Mouse (Mus musculus) limb, embryonic 10.5 days (tissue): ENCODE data around the gene B4galt5. TPM values are rescaled to one million over a fixed set of nuclear protein-coding genes. Genes with fewer than 3 reads are reported as not detected.

ENCODE experiments used
- DNase-seq: peaks from one replicate; pipeline ENCODE4 v3.0.0-alpha.2; 2017; ENCODE audit warnings: low spot score
- H3K27ac ChIP-seq: fragments of 300-500 bp; sonication (generic); 2 replicates; pipeline ENCODE4 v1.5.1; 2016; ENCODE audit warnings: mild to moderate bottlenecking
- H3K27me3 ChIP-seq: fragments of 300-500 bp; sonication (generic); 2 replicates; pipeline ENCODE4 v1.6.1; 2016; ENCODE audit warnings: low read depth, mild to moderate bottlenecking; ENCODE audit not compliant: poor library complexity, severe bottlenecking
- H3K36me3 ChIP-seq: fragments of 300-500 bp; sonication (generic); 2 replicates; pipeline ENCODE4 v1.6.1; 2016; ENCODE audit warnings: mild to moderate bottlenecking, moderate library complexity
- H3K4me1 ChIP-seq: fragments of 300-500 bp; sonication (generic); 2 replicates; pipeline ENCODE4 v1.6.1; 2016
- H3K4me3 ChIP-seq: fragments of 300-500 bp; sonication (generic); 2 replicates; pipeline ENCODE4 v1.5.1; 2016; ENCODE audit warnings: mild to moderate bottlenecking, moderate library complexity
- H3K9me3 ChIP-seq: fragments of 300-500 bp; sonication (generic); replicated peaks from 2 replicates; pipeline ENCODE4 v1.6.1; 2016; ENCODE audit warnings: mild to moderate bottlenecking
- WGBS: fragments of 180-500 bp; shearing (Covaris S2); methylation state at CpG from one replicate; pipeline ENCODE4 v1.1.7; 2016; 5-methylcytosine and 5-hydroxymethylcytosine counted together
- polyA plus RNA-seq: library from polyadenylated mRNA; unstranded; fragments of >200 nt; fragmentation: Nextera tagmentation; extraction: Ambion mirVana; gene quantifications from 2 replicates; pipeline ENCODE4 v1.2.1, GENCODE M21; 2016

Gene B4galt5
- polyA plus RNA-seq, 1 experiment from 2014 or later = 11.3 TPM

DNA sequence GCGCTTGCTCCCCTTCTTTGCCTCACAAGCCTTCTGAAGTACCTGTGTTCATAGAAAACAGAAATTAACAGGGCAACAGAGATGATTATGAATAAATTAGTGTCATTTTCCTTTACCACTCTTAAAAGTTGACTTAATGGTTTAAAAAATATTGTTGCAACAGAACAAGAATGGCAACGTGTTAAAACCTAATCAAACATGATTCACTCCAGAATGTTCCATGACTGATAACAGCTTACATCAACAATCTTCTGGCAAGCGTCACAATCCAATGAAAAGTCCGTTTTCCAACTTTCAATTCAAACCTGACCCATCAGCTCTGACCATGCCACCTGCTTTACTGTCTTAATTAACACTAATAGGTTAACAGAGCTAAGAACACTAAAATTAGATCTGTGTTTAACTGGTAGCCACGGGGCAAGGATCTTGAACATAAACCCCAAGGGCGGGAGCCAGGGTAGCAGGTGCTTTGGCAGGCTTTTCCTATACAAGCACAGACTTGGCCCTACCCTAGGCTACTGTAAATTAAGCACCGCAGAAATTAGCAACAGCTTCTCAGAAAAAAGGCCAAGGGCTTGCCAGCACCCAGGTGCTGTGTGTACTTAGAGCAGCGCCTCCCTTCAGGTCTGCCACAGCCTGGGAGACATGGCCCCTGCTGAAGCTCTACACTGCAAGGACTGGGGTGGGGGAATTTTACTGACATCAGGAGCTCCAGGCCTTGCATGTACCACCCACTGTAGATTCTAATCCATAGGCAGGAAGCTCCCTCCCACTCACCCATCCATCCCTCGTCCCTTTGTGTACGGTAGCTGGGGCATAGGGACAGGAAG, 12.4 kb downstream of the B4galt5 start:
- no peak for DNase-seq
- Histone ChIP-seq H3K4me1 (peaks cover 32% of the 10 kb centered on the region), H3K27ac (no peak overlapping the region), H3K4me3 (no peak overlapping the region), H3K27me3 (no peaks in the 10 kb centered on the region), H3K36me3 (no peaks in the 10 kb centered on the region), H3K9me3 (no peaks in the 10 kb centered on the region)
- 79% methylated on average over 10 of the region's 10 CpGs for WGBS

DNA sequence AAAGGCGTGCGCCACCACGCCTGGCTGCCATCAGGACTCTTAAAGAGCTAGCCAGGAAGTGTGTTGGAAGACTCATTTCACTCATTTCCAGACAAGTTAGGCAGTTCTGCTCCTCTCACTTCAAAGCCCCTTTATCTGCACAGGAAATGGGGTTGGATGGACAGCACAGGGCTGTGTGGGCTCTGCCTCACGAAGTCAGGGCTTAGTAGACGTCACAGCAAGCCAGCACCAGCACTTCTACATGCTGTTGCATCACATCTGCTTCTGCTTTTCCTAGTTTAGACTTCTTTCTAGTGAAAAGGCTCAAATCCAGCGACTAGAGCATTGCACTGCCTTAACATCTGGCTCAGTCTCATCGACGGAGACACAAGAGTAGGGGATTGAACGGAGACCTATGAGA, 13.9 kb downstream of the B4galt5 start:
- Histone ChIP-seq H3K4me1 (peaks cover 46% of the 10 kb centered on the region), H3K9me3 (no peaks in the 10 kb centered on the region), H3K4me3 (no peak overlapping the region), H3K27me3 (no peaks in the 10 kb centered on the region), H3K36me3 (no peaks in the 10 kb centered on the region), H3K27ac (no peak overlapping the region)
- 75% methylated on average over 9 of the region's 9 CpGs for WGBS
- DNase-seq = no peak

DNA sequence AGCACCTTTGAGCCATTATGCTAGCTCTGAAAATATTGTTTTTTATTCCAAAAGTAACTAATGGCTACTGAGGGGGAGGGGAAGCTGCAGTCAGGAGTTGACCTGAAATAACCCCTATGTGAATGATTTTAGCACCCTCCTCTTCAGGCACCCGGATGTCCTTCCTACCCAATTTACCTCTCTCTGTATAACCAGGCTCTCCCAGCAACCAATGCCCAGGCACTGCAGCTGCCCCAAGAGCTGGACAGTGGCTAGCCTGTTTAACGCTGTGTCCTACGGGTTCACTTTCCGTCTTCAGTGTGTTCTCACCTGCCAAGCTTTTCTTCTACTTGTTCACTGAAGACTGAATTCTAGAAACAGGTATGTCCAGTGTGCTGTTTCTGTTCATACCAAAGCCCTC, 14.7 kb downstream of the B4galt5 start:
- 87% methylated on average over 4 of the region's 4 CpGs for WGBS

DNA sequence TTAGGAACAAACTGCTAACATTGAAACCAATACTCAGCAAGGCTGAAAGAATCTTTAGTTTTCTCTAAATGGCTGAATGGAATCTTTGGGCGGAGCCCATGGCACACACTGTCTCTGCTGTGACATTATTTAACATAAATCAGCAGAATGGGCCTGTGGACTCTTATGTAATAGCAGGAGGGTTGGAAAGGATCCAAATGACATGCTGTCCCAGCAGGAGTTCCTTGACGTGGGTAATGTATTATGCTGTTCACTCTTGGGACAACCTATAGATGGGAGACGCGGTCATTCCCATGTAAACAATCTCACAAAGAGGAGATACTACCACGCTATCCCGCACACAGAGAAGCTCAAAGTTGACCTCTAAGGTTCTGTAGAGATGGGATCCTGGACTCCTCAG, 15.5 kb downstream of the B4galt5 start:
- peaks cover 48% of the 10 kb centered on the region for H3K4me1 ChIP-seq
- no peaks in the 10 kb centered on the region for H3K36me3 ChIP-seq
- WGBS = 94% methylated on average over 6 of the region's 6 CpGs
- H3K27ac ChIP-seq = no peak overlapping the region
- H3K9me3 ChIP-seq = no peaks in the 10 kb centered on the region
- no peaks in the 10 kb centered on the region for H3K27me3 ChIP-seq
- no peak overlapping the region for H3K4me3 ChIP-seq
- no peak for DNase-seq

More for the DNA sequence above, 14.7 kb downstream of the B4galt5 start:
- H3K4me1 ChIP-seq = peaks cover 48% of the 10 kb centered on the region
- H3K9me3 ChIP-seq = no peaks in the 10 kb centered on the region
- no peak for DNase-seq
- no peak overlapping the region for H3K27ac ChIP-seq
- no peaks in the 10 kb centered on the region for H3K27me3 ChIP-seq
- no peaks in the 10 kb centered on the region for H3K36me3 ChIP-seq
- H3K4me3 ChIP-seq = no peak overlapping the region

DNA sequence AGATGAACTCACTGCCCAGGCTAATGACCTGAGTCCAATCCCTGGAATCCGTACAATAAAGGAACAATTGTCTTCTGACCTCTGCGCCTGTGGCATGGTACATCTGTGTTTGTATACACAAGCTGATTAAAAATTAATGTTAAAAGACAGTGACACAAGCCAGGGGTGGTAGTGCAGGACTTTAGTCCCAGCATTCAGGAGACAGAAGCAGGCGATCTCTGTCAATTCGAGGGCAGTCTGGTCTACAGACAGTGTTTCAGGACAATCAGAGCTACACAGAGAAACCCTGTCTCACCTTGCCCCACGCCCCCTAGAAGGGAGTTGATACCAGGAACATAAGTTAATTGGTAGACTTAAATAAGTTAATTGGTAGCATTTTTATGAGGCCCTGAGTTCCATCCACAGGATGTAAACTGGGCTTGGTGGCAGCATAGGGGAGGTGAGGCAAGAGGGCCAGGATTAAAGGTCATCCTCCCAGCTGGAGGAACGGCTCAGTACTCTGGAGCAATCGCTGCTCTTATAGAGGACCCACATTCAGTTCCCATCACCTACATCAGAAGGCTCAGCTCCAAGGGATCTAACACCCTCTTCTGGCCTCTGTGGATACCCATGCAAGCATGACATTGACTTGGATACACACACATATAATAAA, 16.5 kb downstream of the B4galt5 start:
- Histone ChIP-seq H3K27ac (no peak overlapping the region), H3K4me1 (peaks cover 48% of the 10 kb centered on the region), H3K36me3 (no peaks in the 10 kb centered on the region), H3K27me3 (no peaks in the 10 kb centered on the region), H3K9me3 (no peaks in the 10 kb centered on the region), H3K4me3 (no peak overlapping the region)
- 81% methylated on average over 7 of the region's 7 CpGs for WGBS
- no peak for DNase-seq

DNA sequence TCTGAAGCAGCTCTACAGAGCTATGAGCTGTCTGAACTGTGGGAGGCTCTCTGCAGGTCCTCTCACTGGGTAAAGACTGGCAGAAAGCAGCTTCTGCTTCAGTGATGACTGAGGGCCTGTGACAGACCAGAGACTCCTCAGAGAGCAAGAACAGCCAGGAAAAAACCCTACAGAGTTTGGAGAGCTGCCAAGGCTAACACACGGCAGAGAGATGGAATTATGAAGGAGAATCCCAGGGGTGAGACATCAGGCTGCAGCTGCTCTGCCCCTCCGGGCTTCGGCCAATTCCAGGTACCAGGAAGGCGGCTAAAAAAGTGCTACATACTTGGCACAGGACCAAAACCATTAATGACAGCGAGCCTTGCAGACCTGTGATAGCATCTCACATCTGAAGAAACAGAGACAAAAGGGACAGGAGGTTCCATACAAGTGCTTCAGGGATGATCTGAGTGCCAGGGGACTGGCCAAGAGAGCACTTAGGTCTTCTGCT, 17.5 kb downstream of the B4galt5 start:
- Histone ChIP-seq H3K9me3 (no peaks in the 10 kb centered on the region), H3K27ac (no peak overlapping the region), H3K4me1 (peaks cover 49% of the 10 kb centered on the region), H3K36me3 (no peaks in the 10 kb centered on the region), H3K27me3 (no peaks in the 10 kb centered on the region), H3K4me3 (no peak overlapping the region)
- no peak for DNase-seq
- 83% methylated on average over 5 of the region's 5 CpGs for WGBS

DNA sequence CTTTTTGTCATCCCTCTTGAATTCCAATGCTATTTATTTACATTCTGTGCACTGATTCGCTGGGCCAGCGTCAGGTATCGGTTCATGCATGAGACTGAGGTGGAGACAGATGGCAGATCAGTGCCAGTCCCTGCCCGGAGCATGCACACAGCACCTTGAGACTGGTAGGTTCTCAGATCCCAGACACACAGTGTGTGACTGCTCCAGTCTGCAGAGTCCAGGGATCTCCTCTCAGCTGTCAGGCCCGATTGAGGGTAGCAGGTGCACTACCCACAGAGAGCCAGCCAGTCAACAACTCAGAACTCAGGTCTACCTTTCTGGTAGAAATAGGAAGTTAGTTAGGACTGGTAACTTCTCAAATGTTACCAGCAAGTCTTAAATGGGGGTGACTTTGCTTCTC, 18.4 kb downstream of the B4galt5 start:
- no peak overlapping the region for H3K27ac ChIP-seq
- no peak overlapping the region for H3K4me3 ChIP-seq
- H3K27me3 ChIP-seq = no peaks in the 10 kb centered on the region
- H3K4me1 ChIP-seq = peaks cover 49% of the 10 kb centered on the region
- WGBS = 93% methylated on average over 5 of the region's 5 CpGs
- H3K9me3 ChIP-seq = no peaks in the 10 kb centered on the region
- DNase-seq = no peak
- no peaks in the 10 kb centered on the region for H3K36me3 ChIP-seq

DNA sequence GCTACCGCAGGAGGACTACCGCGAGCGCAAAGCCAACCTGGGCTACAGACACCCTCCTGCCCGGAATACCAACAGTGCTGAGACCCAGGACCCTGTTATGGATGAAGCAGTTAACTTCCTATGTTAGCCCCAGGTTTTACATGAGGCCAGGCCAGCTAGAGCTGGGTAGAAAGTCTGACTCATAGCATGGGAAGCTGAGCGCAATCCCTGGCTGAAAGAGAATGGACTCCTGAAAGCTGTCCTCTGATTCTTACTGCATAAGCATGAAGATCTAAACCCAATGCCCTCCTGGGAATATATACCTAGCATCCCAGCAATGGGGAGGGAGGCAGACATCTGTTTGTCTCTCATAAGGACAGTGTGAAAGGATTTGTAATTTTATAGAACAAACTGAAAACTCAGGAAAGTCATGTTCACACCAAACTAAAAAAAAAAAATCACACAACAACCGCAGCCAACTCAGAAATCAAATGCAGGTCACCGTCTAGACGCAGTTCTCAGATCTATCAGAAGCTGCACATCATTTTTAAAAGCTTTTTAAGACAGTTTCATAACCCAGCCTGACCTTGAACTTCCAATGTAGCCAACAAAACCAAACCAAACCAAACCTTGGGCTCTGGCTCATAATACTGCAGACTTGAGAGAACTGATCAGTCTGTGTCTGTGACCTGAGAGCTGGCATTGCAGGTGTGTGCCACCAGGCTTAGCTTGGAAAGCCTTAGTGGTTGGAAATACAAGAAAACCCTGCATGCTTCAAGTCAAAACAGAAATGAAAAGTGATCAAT, 19.3 kb downstream of the B4galt5 start:
- no peak for DNase-seq
- WGBS = 93% methylated on average over 9 of the region's 9 CpGs
- H3K4me1 ChIP-seq = peaks cover 43% of the 10 kb centered on the region
- no peaks in the 10 kb centered on the region for H3K27me3 ChIP-seq
- no peak overlapping the region for H3K4me3 ChIP-seq
- 0 out of 2 replicates have a peak overlapping the region, but pooled peaks have one; percentile 20 for H3K27ac ChIP-seq
- H3K36me3 ChIP-seq = no peaks in the 10 kb centered on the region
- H3K9me3 ChIP-seq = no peaks in the 10 kb centered on the region

DNA sequence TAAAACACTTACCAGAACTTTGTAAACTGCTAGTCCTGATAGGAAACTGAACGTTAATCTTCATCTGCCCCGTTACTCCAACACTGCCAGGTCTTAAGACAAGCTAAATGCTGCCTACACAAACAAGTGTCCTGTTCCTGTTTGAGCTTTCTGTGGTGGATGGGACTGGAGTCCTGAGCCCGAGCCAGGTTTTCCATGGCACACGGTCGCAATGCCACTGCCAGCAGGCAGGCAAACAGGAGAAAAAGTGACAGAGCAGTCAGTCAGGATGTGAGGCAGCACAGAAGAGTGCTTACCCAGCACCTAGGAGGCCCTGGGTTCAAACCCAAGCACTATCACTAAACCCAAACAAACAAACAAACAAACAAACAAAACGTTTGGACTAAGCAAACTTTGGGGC, 20.6 kb downstream of the B4galt5 start:
- Histone ChIP-seq H3K9me3 (no peaks in the 10 kb centered on the region), H3K27ac (no peak overlapping the region), H3K4me3 (no peak overlapping the region), H3K27me3 (no peaks in the 10 kb centered on the region), H3K4me1 (peaks cover 40% of the 10 kb centered on the region), H3K36me3 (no peaks in the 10 kb centered on the region)
- no peak for DNase-seq
- WGBS = 88% methylated on average over 6 of the region's 6 CpGs

DNA sequence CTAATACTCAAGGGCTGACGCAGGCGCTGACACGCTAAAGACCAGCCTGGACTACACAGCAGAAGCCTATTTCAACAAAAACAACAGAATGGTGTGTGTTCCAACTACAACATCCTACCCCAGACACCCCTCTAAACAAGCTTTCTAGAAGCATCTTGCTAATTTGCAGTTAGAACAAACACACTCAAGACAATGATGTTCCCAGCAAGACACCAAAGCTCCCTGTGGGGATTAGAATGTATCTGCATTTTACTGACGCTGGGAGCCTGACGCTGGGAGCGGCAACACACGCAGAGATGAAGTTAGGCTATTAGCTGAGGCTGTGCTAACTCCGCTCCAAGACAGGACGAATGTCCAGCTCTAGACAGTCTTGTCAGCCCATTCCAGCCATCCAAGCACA, 22.4 kb downstream of the B4galt5 start:
- Histone ChIP-seq H3K4me3 (no peak overlapping the region), H3K27me3 (no peaks in the 10 kb centered on the region), H3K4me1 (peaks cover 29% of the 10 kb centered on the region), H3K9me3 (no peaks in the 10 kb centered on the region), H3K36me3 (no peaks in the 10 kb centered on the region), H3K27ac (no peak overlapping the region)
- WGBS = 66% methylated on average over 9 of the region's 9 CpGs
- no peak for DNase-seq

DNA sequence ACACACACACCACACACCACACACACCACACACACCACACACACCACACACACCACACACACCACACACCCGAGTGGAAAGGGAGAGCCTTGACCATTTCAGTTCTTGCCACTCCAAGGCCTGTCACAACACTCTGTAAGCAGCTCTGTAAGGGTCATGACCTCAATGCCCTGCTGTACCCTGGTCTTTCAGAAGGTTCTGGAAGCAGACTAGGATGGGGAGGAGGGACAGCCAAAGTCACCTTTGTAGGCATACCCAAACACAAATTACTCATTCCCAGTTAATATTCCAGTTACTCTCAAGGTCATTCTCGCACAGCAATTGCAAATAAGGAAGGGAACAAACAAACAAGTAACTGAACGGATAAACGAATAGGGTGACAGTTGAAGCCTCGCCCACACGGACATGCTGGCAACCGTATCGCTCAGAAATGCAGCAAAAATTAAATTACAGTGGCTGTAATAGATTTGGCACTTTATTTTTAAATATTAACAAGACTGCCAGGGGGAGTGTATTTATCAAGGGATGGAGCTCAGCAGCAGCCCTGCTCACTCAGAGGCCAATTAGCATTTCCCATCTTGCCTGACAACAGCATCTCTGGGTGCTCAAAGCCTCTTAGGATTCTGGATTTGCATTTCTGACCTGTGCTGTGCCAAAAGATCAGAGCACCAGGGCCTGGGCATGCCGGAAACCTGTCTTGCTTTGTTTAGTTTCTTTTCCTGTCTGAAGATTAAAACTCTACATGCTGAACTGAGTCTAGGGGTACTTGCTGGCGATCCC, 24.6 kb downstream of the B4galt5 start:
- Histone ChIP-seq H3K36me3 (no peaks in the 10 kb centered on the region), H3K27me3 (no peaks in the 10 kb centered on the region), H3K27ac (peak overlapping the region; percentile 37; the same call in 1 of the 2 replicates), H3K4me1 (peaks cover 18% of the 10 kb centered on the region), H3K9me3 (no peaks in the 10 kb centered on the region), H3K4me3 (no peak overlapping the region)
- no peak for DNase-seq
- 88% methylated on average over 10 of the region's 10 CpGs for WGBS

DNA sequence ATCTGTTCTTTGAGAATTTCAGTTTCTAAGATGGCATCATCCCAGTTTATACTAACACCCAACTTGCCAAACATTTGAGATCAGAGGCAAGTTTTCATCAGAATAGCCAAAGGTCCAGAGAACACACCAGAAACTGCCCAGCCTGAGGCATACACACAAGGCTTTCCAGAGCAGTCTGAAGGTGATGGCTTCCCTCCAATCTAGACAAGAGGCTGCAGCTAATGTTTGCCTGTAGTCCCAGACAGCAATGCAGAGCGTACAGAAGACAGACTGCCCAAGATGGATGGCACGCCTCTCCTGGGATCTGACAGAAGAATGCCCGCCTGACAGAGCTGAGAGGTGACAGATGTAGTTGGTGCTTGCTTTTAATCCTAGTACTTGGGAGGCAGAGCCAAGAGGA, 25.9 kb downstream of the B4galt5 start:
- Histone ChIP-seq H3K36me3 (no peaks in the 10 kb centered on the region), H3K4me1 (peaks cover 28% of the 10 kb centered on the region), H3K9me3 (no peaks in the 10 kb centered on the region), H3K27me3 (no peaks in the 10 kb centered on the region), H3K4me3 (no peak overlapping the region), H3K27ac (no peak overlapping the region)
- DNase-seq = no peak
- 68% methylated on average over 3 of the region's 3 CpGs for WGBS
